Mouse (Mus musculus) c-Kit-positive CD71-negative TER-119-negative erythroid progenitor cells, embryonic 14.5 days (primary cell): ENCODE measurements at regions not wholly inside any gene's neighbourhood (a gene's known extent, or its start where the extent isn't known, plus 50 kb on each side); places are given as distances from the start of the nearest gene placed in this dataset.

Experiments
- DNase-seq: peaks from one replicate; pipeline ENCODE4 v3.0.0-alpha.2; 2013; ENCODE audit warnings: low read depth

GRCm38 (mm10) chr16:49965528-49966250 lies 165.4 kb downstream of the Cd47 start:
- no peak for DNase-seq

- DNase-seq: no peak
Observed at GRCm38 (mm10) chr16:49966251-49966588, 165.9 kb downstream of the Cd47 start.

GRCm38 (mm10) chr16:49967110-49967509 lies 166.8 kb downstream of the Cd47 start:
- DNase-seq: no peak

- no peak for DNase-seq
Observed at GRCm38 (mm10) chr16:49968291-49968870, 168.0 kb downstream of the Cd47 start.

- DNase-seq: no peak
Observed at GRCm38 (mm10) chr16:49969035-49969434, 168.7 kb downstream of the Cd47 start.

DNA sequence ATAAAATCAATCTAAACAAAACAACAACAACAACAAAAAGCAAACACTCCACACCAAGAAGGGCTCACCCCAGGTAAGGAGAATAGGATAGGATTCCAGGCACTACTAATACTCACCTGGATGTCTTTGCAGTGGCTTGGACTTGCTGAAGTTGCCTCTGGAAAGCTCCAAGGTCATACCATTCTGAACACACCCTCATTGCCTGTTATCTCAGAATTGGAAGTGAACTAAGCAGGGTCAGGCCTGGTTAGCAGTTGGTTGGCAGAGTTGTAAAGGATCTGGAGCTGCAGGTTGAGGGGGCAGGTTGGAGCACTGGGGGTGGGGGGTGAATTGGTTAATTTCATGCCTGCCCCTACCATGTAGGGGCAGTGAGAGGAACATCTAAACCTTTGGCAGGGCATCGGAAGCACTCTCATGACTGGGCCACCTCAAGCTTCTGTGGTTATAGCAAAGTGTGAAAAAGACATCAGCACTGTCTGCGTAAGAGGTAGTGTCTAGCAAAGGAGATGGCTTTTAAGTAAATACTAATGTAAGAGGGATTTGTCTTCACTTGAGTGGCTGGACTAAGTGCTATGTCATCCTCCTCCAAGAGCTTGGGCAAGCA lies 169.5 kb downstream of the Cd47 start:
- no peak for DNase-seq

DNA sequence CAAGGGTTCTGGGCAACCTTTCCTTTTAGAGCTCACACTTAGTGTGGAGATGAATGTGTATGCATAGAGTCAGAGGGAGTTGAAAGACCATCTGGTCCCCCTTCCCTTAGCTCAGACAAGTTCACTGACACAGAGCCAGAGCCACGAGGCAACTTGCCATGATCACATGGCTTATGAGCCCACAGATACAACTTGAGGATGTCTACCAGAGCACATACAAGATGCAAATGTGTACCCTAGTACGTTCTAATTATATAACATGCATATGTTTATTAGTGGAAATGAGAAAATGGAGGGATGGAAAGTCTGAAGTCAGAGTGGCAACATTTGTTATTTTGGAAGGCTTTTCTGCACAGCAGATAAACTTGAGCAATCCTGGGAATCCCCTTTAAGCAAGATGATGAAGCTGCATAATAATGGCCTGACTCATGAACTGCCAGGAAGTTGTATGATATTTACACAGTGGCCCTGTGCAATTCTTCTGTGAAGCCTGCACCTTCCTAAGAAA lies 170.0 kb downstream of the Cd47 start:
- DNase-seq: no peak

GRCm38 (mm10) chr16:49971141-49971555 lies 170.8 kb downstream of the Cd47 start:
- no peak for DNase-seq

GRCm38 (mm10) chr16:49977276-49977675 lies 176.9 kb downstream of the Cd47 start:
- DNase-seq: no peak

DNA sequence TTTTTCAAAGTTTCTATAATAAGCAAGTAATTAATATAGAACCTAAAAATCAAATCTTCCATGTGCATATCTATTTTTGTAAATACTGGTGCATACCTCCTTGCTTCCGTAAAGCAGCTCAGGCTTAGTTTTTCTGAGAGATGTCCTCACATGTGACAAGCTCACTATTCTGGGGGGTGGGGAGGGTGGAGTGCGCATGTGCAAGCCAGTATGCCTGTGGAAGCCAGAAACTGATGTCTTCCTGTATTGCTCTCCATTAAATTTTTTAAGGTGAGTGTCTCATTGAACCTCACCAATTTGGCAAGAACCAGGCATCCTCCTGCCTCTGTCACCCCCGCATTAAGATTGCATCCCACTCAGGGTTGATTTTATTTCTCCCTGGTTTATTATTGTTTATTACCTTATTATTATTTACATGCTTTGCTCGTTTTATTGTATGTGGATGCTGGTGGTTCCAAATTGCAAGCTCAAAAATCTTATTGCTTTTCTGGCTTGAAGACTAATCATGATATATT lies 179.2 kb downstream of the Cd47 start:
- DNase-seq: no peak

DNA sequence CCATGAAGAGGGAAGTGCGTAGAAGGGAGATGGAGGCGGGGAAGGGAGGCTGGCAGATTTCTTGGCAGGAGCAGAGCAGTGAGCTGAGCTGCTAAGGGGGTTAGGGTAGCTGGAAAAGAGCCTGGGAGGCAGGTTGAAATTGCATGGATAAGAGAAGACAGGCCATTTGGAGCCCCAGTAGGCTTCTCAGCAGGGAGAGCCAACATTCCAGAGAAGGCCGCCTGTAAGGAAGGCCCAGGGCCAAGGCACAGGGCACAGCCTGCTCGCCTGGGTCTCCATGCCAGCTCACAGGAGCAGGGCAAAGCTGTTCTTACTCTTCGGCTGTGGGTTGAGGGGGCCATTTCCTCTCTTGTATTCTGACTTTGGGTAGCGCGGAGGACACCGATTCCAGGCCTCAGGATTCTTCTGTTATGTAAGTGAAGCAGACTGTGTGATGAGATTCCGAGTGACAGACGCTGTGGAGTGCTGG lies 179.9 kb downstream of the Cd47 start:
- DNase-seq: no peak

DNA sequence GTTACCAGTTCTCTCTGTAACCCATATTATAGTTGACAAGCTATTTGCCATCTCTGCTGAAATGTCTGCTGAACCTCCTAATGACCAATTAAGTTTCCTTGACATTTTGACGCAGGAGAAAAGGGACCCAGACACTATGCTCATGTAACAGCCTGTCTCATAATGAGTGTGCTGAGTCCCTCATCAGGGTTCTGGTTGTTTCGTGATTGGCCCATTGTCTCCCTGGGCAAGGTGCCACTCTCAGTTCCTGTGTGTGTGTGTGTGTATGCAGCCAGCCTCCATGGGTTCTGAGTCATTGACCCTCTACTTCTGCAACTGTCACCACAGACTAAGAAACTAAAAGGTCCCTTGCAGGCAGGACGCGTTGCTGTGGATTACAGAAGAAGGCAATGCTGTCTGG lies 181.8 kb downstream of the Cd47 start:
- DNase-seq: peak; percentile 20

DNA sequence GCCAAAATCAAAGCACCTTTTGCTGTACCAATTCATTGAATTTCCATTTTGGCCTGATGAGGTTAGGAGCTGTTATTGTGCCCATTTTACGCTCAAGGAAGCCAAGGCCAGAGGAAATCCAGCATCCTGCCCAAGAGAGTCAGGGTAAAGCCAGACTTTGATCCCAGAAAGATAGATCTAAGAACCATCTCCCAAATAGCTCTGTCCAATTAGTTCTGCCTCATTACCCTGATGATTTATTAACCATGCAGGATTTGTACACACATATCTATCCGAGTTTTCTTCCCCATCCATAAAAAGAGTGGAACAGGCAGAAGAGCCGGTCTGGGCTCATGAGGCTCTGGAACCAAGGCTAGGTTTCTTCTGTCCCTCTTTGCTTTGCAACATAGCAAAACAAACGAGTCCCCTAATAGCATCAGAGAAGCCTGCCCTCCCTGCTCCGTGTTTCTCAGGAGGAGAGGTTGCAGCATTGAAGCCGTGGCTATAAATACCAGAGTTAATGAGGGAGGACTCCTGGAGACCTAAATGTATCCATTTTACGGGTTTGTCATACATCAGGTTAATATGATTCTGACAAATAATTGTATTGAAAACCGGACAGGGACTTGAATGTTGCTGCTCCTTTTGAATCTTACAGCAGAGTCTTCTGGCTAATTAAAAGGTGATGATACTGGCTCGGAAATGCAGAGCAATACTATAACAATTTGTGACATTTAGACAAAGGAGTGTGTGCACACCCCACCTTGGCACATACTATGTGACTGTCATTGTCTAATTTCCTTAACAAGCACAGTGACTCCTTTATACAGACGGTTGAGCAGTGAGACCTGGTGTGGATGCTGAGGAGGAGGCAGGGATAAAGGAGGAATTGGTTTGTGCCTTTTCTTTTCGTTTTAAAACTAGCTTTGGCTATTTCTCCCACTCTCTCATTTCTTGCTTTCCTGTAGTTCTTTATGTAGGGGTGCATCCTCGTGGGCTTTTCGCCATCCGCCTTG lies 185.0 kb downstream of the Cd47 start:
- DNase-seq: no peak

DNA sequence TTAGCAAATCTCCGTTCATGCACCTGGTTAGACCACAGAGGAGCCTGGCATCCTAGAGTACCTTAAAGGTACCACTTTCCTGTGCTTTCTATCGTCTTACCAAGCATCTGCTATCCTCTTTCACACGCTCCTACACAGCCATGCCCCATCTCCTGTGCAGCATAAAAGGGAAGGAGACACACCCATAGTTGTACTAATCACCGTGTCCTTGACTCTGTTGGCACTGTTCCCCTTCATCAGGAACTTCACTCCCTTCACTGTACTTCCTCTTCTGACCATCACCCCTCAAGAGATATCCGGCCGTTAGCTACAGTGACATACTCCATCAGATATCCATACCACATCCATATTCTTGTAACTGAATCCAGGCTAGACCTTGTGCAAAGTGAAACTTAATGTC lies 186.6 kb downstream of the Cd47 start:
- DNase-seq: peak; percentile 16

DNA sequence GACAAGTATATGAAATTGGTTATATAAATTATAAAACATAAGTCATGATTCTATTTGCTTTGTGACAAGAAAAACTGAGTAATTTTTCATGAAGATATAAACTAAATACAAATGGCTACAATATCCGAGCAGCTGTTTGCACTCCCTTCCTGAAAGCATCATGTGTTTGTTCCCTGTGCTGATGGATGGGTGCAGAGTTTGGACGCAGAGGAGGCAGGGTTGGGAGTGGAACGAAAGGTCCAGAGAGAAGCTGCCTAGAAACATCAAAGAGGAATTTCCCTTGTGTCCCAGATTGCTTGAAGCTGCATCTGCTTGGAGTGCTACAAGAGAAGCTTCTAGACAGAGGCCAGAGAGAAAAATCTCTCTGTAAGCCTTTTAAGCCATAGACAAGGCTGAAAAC lies 195.5 kb downstream of the Cd47 start:
- no peak for DNase-seq

GRCm38 (mm10) chr16:49996593-49996992 lies 196.3 kb downstream of the Cd47 start:
- no peak for DNase-seq

- no peak for DNase-seq
Observed at GRCm38 (mm10) chr16:49997040-49997439, 196.7 kb downstream of the Cd47 start.

DNA sequence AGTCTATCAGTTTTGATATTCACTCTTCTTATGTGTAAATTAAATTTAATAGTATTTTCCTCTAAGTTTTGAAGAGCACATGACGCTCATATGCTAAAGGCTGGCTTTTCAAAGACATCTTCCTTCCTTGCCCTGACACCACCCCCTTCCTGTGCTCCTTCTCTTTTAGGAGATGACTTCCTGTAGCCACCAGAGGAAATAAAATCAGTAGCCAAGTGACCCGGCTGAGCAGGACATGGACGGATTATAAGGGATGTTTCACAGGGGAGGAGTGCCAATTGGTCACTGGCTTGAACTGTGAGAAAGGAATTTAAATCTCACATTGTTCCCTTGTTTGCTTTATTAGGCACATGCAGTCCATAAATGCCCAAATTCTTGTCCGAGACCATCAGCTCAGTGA lies 200.5 kb downstream of the Cd47 start:
- DNase-seq: no peak

- no peak for DNase-seq
Observed at GRCm38 (mm10) chr16:50001662-50002455, 201.5 kb downstream of the Cd47 start.

DNA sequence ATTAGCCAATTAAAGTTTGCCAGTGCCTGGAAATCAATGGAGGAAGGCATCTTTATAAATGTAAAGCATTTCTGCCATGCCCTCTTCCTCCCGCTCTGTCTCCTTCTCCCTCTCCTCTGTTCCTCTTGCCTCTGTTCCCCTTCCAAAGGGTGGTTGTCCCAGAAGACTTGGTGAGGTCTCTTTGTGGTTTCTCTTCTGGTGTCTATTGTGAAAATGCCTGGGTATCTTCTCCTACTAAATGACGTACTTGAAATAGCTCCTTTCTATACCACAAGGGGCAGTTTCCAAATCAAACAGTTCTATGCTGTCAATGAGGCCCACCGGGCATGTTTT lies 202.1 kb downstream of the Cd47 start:
- DNase-seq: no peak

DNA sequence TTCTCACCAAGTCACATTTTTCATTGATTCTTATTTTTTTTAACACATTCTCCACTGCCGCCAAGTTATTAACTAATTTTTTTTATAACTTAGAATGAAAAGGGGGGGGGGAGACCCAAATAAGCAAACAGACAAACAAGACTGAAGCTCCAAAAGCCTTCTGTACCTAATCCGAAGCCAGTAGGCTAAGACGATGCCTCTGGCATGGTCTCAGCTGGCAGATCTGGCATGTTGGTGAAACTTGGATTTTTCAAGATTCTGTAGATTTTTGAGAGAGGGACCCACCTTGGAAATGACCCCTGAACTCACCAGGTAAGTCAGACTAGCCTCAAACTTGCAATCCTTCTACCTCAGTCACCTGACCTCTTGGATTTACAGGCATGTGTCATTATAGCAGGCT lies 208.7 kb downstream of the Cd47 start:
- no peak for DNase-seq
